Mouse (Mus musculus) limb, embryonic 11.5 days (tissue): ENCODE results near the gene Zup1. TPM values are rescaled to one million over a fixed set of nuclear protein-coding genes. Genes with fewer than 3 reads are reported as not detected.

Experiments used
- polyA plus RNA-seq: library from polyadenylated mRNA; unstranded; fragments of >200 nt; fragmentation: Nextera tagmentation; extraction: Ambion mirVana; gene quantifications from 2 replicates; pipeline ENCODE4 v1.2.1, GENCODE M21; 2014

Gene Zup1
- polyA plus RNA-seq, 1 experiment from 2014 or later: 23.3 TPM

Other genes with a start within 250 kb of the Zup1 start
- not detected in 2 replicates for gene Sult3a2, start 164.6 kb downstream of the Zup1 start, polyA plus RNA-seq
- not detected in 2 replicates for gene Sult3a1, start 93.5 kb downstream of the Zup1 start, polyA plus RNA-seq
- gene Rsph4a, start 46.2 kb downstream of the Zup1 start, polyA plus RNA-seq: not detected in 2 replicates
- gene Rwdd1, start 68.4 kb upstream of the Zup1 start, polyA plus RNA-seq: 170 and 176 TPM in 2 replicates
- not detected in 2 replicates for gene Trappc3l, start 86.3 kb upstream of the Zup1 start, polyA plus RNA-seq
- gene Calhm4, start 93.0 kb upstream of the Zup1 start, polyA plus RNA-seq: not detected in 2 replicates
- 0.07 and 0.08 TPM in 2 replicates for gene Calhm5, start 145.2 kb upstream of the Zup1 start, polyA plus RNA-seq
- gene Calhm6, start 176.7 kb upstream of the Zup1 start, polyA plus RNA-seq: 0.68 and 0.98 TPM in 2 replicates